Mouse (Mus musculus): ENCODE results near the gene Snx1. TPM values are rescaled to one million over a fixed set of nuclear protein-coding genes. Genes with fewer than 3 reads are reported as not detected.
A peak's percentile ranks its signal among the peaks of the same experiment; 100 is the strongest.

Snx1 gene
- polyA plus RNA-seq, 1 experiment from 2014 or later = 73.6 TPM

- no peak overlapping the region for H3K9ac ChIP-seq (ENCODE audit: low read length)
- H3K4me2 ChIP-seq (ENCODE audit: low read depth, low read length) = no peak overlapping the region
- no peak overlapping the region for H3K27ac ChIP-seq (ENCODE audit: low read length)
- H3K9me3 ChIP-seq (replicated peaks; ENCODE audit: control insufficient read depth, low read length) = no peaks in the 10 kb centered on the region
- H3K36me3 ChIP-seq (ENCODE audit: control insufficient read depth, insufficient read depth) = peaks cover 32% of the 10 kb centered on the region
- H3K4me3 ChIP-seq (ENCODE audit: low read length) = no peak overlapping the region
- 93% methylated on average over 7 of the region's 7 CpGs for WGBS
- ATAC-seq (replicated peaks; ENCODE audit: extremely low read depth, insufficient read depth, low FRiP score) = no peak
- no peaks in the 10 kb centered on the region for H3K27me3 ChIP-seq (ENCODE audit: control insufficient read depth, insufficient read depth, low read length)
- H3K4me1 ChIP-seq (ENCODE audit: control insufficient read depth, insufficient read depth, low read length) = no peaks in the 10 kb centered on the region; the same call in none of the 2 replicates
These were observed 39.3 kb downstream of the Snx1 start for GRCm38 (mm10) chr9:66087062-66087461.

- no peak overlapping the region for H3K27ac ChIP-seq (ENCODE audit: low read length)
- WGBS = 85% methylated on average over 3 of the region's 3 CpGs
- H3K9ac ChIP-seq (ENCODE audit: low read length) = no peak overlapping the region
- peaks cover 22% of the 10 kb centered on the region for H3K36me3 ChIP-seq (ENCODE audit: control insufficient read depth, insufficient read depth)
- H3K4me3 ChIP-seq (ENCODE audit: low read length) = no peak overlapping the region
- ATAC-seq (replicated peaks; ENCODE audit: extremely low read depth, insufficient read depth, low FRiP score) = no peak
- no peaks in the 10 kb centered on the region; the same call in 1 of the 2 replicates for H3K4me1 ChIP-seq (ENCODE audit: control insufficient read depth, insufficient read depth, low read length)
- no peaks in the 10 kb centered on the region for H3K9me3 ChIP-seq (replicated peaks; ENCODE audit: control insufficient read depth, low read length)
- H3K27me3 ChIP-seq (ENCODE audit: control insufficient read depth, insufficient read depth, low read length) = no peaks in the 10 kb centered on the region
- H3K4me2 ChIP-seq (ENCODE audit: low read depth, low read length) = no peak overlapping the region
These were observed 42.2 kb downstream of the Snx1 start for GRCm38 (mm10) chr9:66084171-66084570.

GRCm38 (mm10) chr9:66081999-66082398 is 44.4 kb downstream of the Snx1 start:
- peaks cover 6% of the 10 kb centered on the region; the same call in 1 of the 2 replicates for H3K4me1 ChIP-seq (ENCODE audit: control insufficient read depth, insufficient read depth, low read length)
- H3K27ac ChIP-seq (ENCODE audit: low read length) = no peak overlapping the region
- H3K4me2 ChIP-seq (ENCODE audit: low read depth, low read length) = no peak overlapping the region
- H3K9me3 ChIP-seq (replicated peaks; ENCODE audit: control insufficient read depth, low read length) = no peaks in the 10 kb centered on the region
- H3K9ac ChIP-seq (ENCODE audit: low read length) = no peak overlapping the region
- 58% methylated on average over 4 of the region's 4 CpGs for WGBS
- peaks cover 6% of the 10 kb centered on the region for H3K36me3 ChIP-seq (ENCODE audit: control insufficient read depth, insufficient read depth)
- H3K4me3 ChIP-seq (ENCODE audit: low read length) = no peak overlapping the region
- ATAC-seq (replicated peaks; ENCODE audit: extremely low read depth, insufficient read depth, low FRiP score) = no peak
- H3K27me3 ChIP-seq (ENCODE audit: control insufficient read depth, insufficient read depth, low read length) = no peaks in the 10 kb centered on the region

- H3K27ac ChIP-seq (ENCODE audit: low read length) = no peak overlapping the region
- H3K9ac ChIP-seq (ENCODE audit: low read length) = no peak overlapping the region
- H3K9me3 ChIP-seq (replicated peaks; ENCODE audit: control insufficient read depth, low read length) = no peaks in the 10 kb centered on the region
- H3K4me3 ChIP-seq (ENCODE audit: low read length) = no peak overlapping the region
- ATAC-seq (replicated peaks; ENCODE audit: extremely low read depth, insufficient read depth, low FRiP score) = no peak
- H3K4me2 ChIP-seq (ENCODE audit: low read depth, low read length) = no peak overlapping the region
- peaks cover 6% of the 10 kb centered on the region; the same call in 1 of the 2 replicates for H3K4me1 ChIP-seq (ENCODE audit: control insufficient read depth, insufficient read depth, low read length)
- WGBS = 65% methylated on average over 3 of the region's 3 CpGs
- H3K36me3 ChIP-seq (ENCODE audit: control insufficient read depth, insufficient read depth) = no peaks in the 10 kb centered on the region
- no peaks in the 10 kb centered on the region for H3K27me3 ChIP-seq (ENCODE audit: control insufficient read depth, insufficient read depth, low read length)
These were observed 45.5 kb downstream of the Snx1 start for GRCm38 (mm10) chr9:66080804-66081459.

- Histone ChIP-seq H3K27me3 (ENCODE audit: control insufficient read depth, insufficient read depth, low read length) (no peaks in the 10 kb centered on the region), H3K4me1 (ENCODE audit: control insufficient read depth, insufficient read depth, low read length) (peaks cover 6% of the 10 kb centered on the region; the same call in 1 of the 2 replicates), H3K9ac (ENCODE audit: low read length) (no peak overlapping the region), H3K4me2 (ENCODE audit: low read depth, low read length) (peak overlapping the region; percentile 33; the same call in 1 of the 2 replicates), H3K36me3 (ENCODE audit: control insufficient read depth, insufficient read depth) (no peaks in the 10 kb centered on the region), H3K27ac (ENCODE audit: low read length) (no peak overlapping the region), H3K4me3 (ENCODE audit: low read length) (peak overlapping the region; percentile 0; the same call in 1 of the 2 replicates), H3K9me3 (replicated peaks; ENCODE audit: control insufficient read depth, low read length) (peaks cover 3% of the 10 kb centered on the region; the same call in 1 of the 2 replicates)
- WGBS = 7% methylated on average over 14 of the region's 14 CpGs
- ATAC-seq (replicated peaks; ENCODE audit: extremely low read depth, insufficient read depth, low FRiP score) = no peak
These were observed 47.9 kb downstream of the Snx1 start for GRCm38 (mm10) chr9:66078493-66078892.

GRCm38 (mm10) chr9:66078072-66078471 is 48.3 kb downstream of the Snx1 start:
- no peak for ATAC-seq (replicated peaks; ENCODE audit: extremely low read depth, insufficient read depth, low FRiP score)
- Histone ChIP-seq H3K27ac (ENCODE audit: low read length) (no peak overlapping the region), H3K4me3 (ENCODE audit: low read length) (no peak overlapping the region), H3K9ac (ENCODE audit: low read length) (no peak overlapping the region), H3K4me1 (ENCODE audit: control insufficient read depth, insufficient read depth, low read length) (peaks cover 6% of the 10 kb centered on the region; the same call in 1 of the 2 replicates), H3K9me3 (replicated peaks; ENCODE audit: control insufficient read depth, low read length) (peaks cover 3% of the 10 kb centered on the region; the same call in 1 of the 2 replicates), H3K27me3 (ENCODE audit: control insufficient read depth, insufficient read depth, low read length) (no peaks in the 10 kb centered on the region), H3K36me3 (ENCODE audit: control insufficient read depth, insufficient read depth) (no peaks in the 10 kb centered on the region), H3K4me2 (ENCODE audit: low read depth, low read length) (peak overlapping the region; percentile 33; the same call in 1 of the 2 replicates)
- 64% methylated on average over 3 of the region's 3 CpGs for WGBS

- 76% methylated on average over 7 of the region's 7 CpGs for WGBS
- ATAC-seq (replicated peaks; ENCODE audit: extremely low read depth, insufficient read depth, low FRiP score) = no peak
- Histone ChIP-seq H3K4me3 (ENCODE audit: low read length) (no peak overlapping the region), H3K9ac (ENCODE audit: low read length) (no peak overlapping the region), H3K4me2 (ENCODE audit: low read depth, low read length) (no peak overlapping the region), H3K27ac (ENCODE audit: low read length) (no peak overlapping the region), H3K36me3 (ENCODE audit: control insufficient read depth, insufficient read depth) (no peaks in the 10 kb centered on the region), H3K27me3 (ENCODE audit: control insufficient read depth, insufficient read depth, low read length) (peaks cover 14% of the 10 kb centered on the region), H3K4me1 (ENCODE audit: control insufficient read depth, insufficient read depth, low read length) (peaks cover 11% of the 10 kb centered on the region), H3K9me3 (replicated peaks; ENCODE audit: control insufficient read depth, low read length) (peaks cover 3% of the 10 kb centered on the region; the same call in 1 of the 2 replicates)
These were observed 53.6 kb downstream of the Snx1 start for GRCm38 (mm10) chr9:66072754-66073153.

- H3K4me2 ChIP-seq (ENCODE audit: low read depth, low read length) = no peak overlapping the region
- H3K27me3 ChIP-seq (ENCODE audit: control insufficient read depth, insufficient read depth, low read length) = peaks cover 14% of the 10 kb centered on the region
- H3K4me3 ChIP-seq (ENCODE audit: low read length) = no peak overlapping the region
- no peak overlapping the region for H3K9ac ChIP-seq (ENCODE audit: low read length)
- peaks cover 3% of the 10 kb centered on the region; the same call in 1 of the 2 replicates for H3K9me3 ChIP-seq (replicated peaks; ENCODE audit: control insufficient read depth, low read length)
- 87% methylated on average over 5 of the region's 5 CpGs for WGBS
- H3K27ac ChIP-seq (ENCODE audit: low read length) = no peak overlapping the region
- H3K36me3 ChIP-seq (ENCODE audit: control insufficient read depth, insufficient read depth) = peaks cover 18% of the 10 kb centered on the region
- ATAC-seq (replicated peaks; ENCODE audit: extremely low read depth, insufficient read depth, low FRiP score) = no peak
- peaks cover 11% of the 10 kb centered on the region for H3K4me1 ChIP-seq (ENCODE audit: control insufficient read depth, insufficient read depth, low read length)
These were observed 56.2 kb downstream of the Snx1 start for GRCm38 (mm10) chr9:66070151-66070550.

GRCm38 (mm10) chr9:66069583-66069982 is 56.8 kb downstream of the Snx1 start, which contains the start of gene Snx22:
Gene Snx22, minus strand, starts transcription at chr9:66069719.
- Histone ChIP-seq H3K4me3 (ENCODE audit: low read length) (peak within 1 kb of the TSS; percentile 62), H3K4me1 (ENCODE audit: control insufficient read depth, insufficient read depth, low read length) (peaks cover 11% of the 10 kb centered on the region), H3K27ac (ENCODE audit: low read length) (no peak within 1 kb of the TSS), H3K4me2 (ENCODE audit: low read depth, low read length) (peak within 1 kb of the TSS; percentile 99), H3K9me3 (replicated peaks; ENCODE audit: control insufficient read depth, low read length) (0 out of 2 replicates have a peak, but pooled peaks cover 3% of the 10 kb centered on the region), H3K27me3 (ENCODE audit: control insufficient read depth, insufficient read depth, low read length) (peaks cover 14% of the 10 kb centered on the region), H3K9ac (ENCODE audit: low read length) (peak within 1 kb of the TSS; percentile 70), H3K36me3 (ENCODE audit: control insufficient read depth, insufficient read depth) (peaks cover 20% of the 10 kb centered on the region)
- under 1% methylated on average over 22 of the region's 22 CpGs for WGBS
- peak; percentile 89 for ATAC-seq (replicated peaks; ENCODE audit: extremely low read depth, insufficient read depth, low FRiP score)
